Mouse (Mus musculus): ENCODE measurements at regions not wholly inside any gene's neighbourhood (a gene's known extent, or its start where the extent isn't known, plus 50 kb on each side); places are given as distances from the start of the nearest gene placed in this dataset.

- TF ChIP-seq RCOR1 (conservative IDR thresholded peaks at IDR 0.05; ENCODE audit: low read depth, low read length) (no peak), POLR2A (IDR thresholded peaks at IDR 0.05; ENCODE audit: low read depth, low read length) (no peak), RAD21 (IDR thresholded peaks at IDR 0.05; ENCODE audit: low read depth, low read length) (no peak), CTCF (conservative IDR thresholded peaks at IDR 0.05 in 1 of 2, IDR thresholded peaks at IDR 0.05 in 1 of 2; ENCODE audit: low read depth in 2 of 2, low read length in 2 of 2) (no peak), EP300 (IDR thresholded peaks at IDR 0.05; ENCODE audit: low read length) (no peak), ZMIZ1 (IDR thresholded peaks at IDR 0.05; ENCODE audit: low read depth, low read length) (no peak), JUND (conservative IDR thresholded peaks at IDR 0.05; ENCODE audit: low read depth, low read length) (no peak), SIN3A (IDR thresholded peaks at IDR 0.05; ENCODE audit: low read length) (no peak), ZNF384 (IDR thresholded peaks at IDR 0.05; ENCODE audit: low read depth, low read length) (no peak), NRF1 (IDR thresholded peaks at IDR 0.05; ENCODE audit: low read depth, low read length) (no peak), E2F4 (IDR thresholded peaks at IDR 0.05; ENCODE audit: insufficient replicate concordance, low read depth, low read length) (no peak), PAX5 (IDR thresholded peaks at IDR 0.05; ENCODE audit: low read length) (no peak), HCFC1 (IDR thresholded peaks at IDR 0.05; ENCODE audit: low read depth, low read length) (no peak)
Observed at GRCm38 (mm10) chr12:45724565-45725370, 650.3 kb upstream of the Stxbp6 start.

Data from CH12.LX (cell line).